Mouse (Mus musculus) granulocyte monocyte progenitor cell, adult 5-6 weeks (primary cell): ENCODE measurements around the gene Gm21761. TPM values are rescaled to one million over a fixed set of nuclear protein-coding genes. Genes with fewer than 3 reads are reported as not detected.
A peak's percentile ranks its signal among the peaks of the same experiment; 100 is the strongest.
"Not testable (repeated sequence)": the region's sequence is repeated elsewhere in the genome, so short reads cannot be mapped to it uniquely, and the experiment has no call there.

Experiments
- ATAC-seq: replicated peaks from 2 replicates; pipeline ENCODE4 v1.8.0; 2016; ENCODE audit warnings: mild to moderate bottlenecking, moderate TSS enrichment, inconsistent platforms; ENCODE audit not compliant: poor library complexity, severe bottlenecking
- total RNA-seq, 2 experiments: library from RNA; stranded (forward) in 1 of 2; stranded (reverse) in 1 of 2; fragments of 200-712, 200-1000 nt in 1 of 2; fragments of >200 nt in 1 of 2; fragmentation: Nextera tagmentation in 1 of 2; gene quantifications; 2 replicates each; pipeline ENCODE4 v1.2.3; 2014 to 2017

Gm21761 gene
- not detected in 2 replicates for total RNA-seq (2014; fragmentation: Nextera tagmentation)
- total RNA-seq (2017) = not detected in 2 replicates

DNA sequence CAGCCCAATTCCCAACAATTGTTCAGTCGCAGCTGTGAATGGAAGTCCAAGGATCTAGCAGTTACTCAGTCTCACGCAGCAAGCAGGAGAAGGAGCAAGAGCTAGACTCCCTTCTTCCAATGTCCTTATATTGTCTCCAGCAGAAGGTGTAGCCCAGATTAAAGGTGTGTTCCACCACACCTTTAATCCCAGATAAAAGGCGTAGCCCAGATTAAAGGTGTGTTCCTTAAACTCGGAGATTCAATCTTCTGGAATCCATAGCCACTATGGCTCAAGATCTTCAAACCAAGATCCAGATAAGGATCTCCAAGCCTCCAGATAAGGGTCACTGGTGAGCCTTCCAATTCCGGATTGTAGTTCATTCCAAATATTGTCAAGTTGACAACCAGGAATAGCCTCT, at the start of gene Gm21761:
Gene Gm21761, minus strand, starts transcription at position 101 of the 400 bp plus-strand sequence.
- ATAC-seq = not testable (repeated sequence)

- ATAC-seq = peak; percentile 61
Measured at GRCm38 (mm10) chr13:119969163-119969562, 40.1 kb upstream of the Gm21761 start.

- peak; percentile 34 for ATAC-seq
Measured at GRCm38 (mm10) chr13:119968193-119968592, 39.1 kb upstream of the Gm21761 start.

GRCm38 (mm10) chr13:119965968-119966367, 36.9 kb upstream of the Gm21761 start:
- ATAC-seq = not testable (repeated sequence)

DNA sequence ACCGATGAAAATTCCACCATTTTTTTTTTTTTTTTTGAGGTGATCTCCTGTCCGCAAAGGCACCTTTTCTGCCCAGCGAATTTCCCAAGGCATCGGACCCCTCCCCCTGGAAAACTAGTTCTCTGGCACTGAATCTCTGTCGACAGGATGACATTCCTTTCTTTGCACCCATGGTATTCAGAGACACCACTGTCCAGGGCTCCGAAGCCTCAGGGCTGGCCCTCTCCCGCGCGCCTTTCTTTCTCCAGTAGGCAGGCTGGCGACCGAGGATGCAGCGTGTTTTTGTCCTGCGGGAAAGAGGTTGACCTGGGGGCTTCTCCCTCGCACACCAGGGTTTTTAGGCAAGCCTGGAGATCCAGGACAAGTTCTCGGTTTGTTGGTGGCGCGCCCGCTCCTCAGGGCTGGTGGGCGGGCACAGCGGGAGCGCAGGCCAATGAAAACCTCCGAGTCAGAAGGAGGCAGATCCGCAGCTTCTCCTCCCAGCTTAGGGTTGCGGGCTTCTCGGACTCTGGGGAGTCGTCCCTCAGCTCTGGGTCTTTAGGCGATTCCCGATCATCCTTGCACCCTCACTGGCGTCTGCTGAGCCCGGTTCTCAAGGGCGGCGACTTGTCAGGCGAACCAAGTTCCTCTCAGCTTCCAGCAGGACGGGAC, 36.4 kb upstream of the Gm21761 start:
- ATAC-seq = peak; percentile 45

GRCm38 (mm10) chr13:119962856-119963255, 33.8 kb upstream of the Gm21761 start:
- ATAC-seq = peak; percentile 41

DNA sequence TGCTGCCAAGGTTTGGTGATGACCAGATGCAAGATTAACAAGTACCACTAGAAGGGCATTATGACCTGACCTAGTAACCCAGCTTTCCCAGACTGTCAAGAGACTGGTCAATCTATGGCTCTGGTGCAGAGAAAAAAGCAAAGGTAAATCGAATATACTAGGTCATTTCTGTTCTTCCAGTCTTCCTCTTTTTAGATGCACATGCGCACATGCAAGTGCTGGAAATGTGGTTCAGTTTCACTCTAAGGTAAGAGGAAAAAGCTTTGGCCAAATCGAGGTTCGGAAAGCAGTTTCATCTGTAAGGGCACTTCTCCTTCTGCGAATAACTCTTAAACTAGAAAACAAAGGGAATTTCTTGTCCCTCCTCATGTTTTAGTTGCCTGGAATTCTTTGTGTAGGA, 26.5 kb upstream of the Gm21761 start:
- peak; percentile 57 for ATAC-seq

GRCm38 (mm10) chr13:119955089-119955488, 26.0 kb upstream of the Gm21761 start:
- peak; percentile 77 for ATAC-seq

DNA sequence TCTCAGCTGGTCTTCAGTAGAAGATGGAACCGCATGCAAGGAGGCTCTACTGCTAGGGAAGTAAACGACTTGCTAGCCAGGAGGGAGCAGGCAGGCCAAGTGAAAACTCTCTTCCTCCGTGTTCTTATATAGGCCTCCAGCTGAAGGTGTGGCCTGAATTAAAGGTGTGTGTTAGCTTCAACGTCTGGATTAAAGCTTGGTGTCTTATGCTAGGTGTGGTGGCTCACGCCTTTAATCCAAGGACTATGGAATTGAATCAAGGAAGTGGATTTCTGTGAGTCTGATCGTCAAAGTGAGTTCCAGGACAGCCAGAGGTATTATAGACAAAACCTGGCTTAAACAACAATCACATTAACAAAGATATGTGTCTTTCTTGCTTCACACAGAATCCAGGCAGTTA, 21.6 kb upstream of the Gm21761 start, which contains the start of gene B020031M17Rik:
Gene B020031M17Rik, minus strand, starts transcription at position 101 of the 400 bp plus-strand sequence.
- ATAC-seq = not testable (repeated sequence)

GRCm38 (mm10) chr13:119924597-119925340, 4.3 kb downstream of the Gm21761 start:
- peak; percentile 98 for ATAC-seq

GRCm38 (mm10) chr13:119916966-119917722, 11.9 kb downstream of the Gm21761 start:
- ATAC-seq = peak; percentile 75

GRCm38 (mm10) chr13:119916449-119916848, 12.6 kb downstream of the Gm21761 start:
- ATAC-seq = peak; percentile 51

DNA sequence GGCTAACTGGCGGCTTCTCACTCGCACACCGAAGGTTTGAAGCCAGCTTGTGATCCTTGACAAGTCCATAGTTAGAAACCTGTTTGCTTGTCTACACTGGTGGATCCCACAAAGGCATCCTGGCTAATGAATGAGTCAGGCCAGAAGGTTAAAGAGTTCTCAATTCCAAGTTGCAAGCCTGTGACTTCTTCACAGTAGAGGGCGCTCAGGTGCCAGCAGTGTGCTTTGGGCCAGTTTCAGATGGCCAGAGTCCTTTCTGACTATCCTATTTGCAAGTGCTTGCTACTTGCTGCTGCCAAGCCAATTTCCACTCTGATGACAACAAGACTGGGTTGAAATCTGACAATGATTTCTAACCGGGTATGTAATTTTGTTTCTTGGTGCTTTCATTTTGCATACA, 30.5 kb downstream of the Gm21761 start:
- peak; percentile 83 for ATAC-seq

DNA sequence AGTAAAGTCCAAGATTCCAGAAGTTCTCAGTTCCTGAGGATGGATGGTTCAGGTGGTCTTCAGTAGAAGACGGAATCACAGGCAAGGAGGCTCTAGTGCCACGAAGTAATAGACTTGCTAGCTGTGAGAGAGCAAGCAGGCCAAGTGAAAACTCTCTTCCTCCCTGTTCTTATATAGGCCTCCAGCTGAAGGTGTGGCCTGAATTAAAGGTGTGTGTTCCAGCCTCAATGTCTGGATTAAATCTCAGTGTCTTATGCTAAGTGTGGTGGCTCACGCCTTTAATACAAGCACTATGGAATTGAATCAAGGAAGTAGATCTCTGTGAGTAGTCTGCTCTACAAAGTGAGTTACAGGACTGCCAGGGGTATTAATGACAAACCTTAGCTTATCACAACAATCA, 34.4 kb downstream of the Gm21761 start, which contains the start of gene Tcstv1:
Gene Tcstv1, minus strand, starts transcription at position 101 of the 400 bp plus-strand sequence.
- ATAC-seq = not testable (repeated sequence)

DNA sequence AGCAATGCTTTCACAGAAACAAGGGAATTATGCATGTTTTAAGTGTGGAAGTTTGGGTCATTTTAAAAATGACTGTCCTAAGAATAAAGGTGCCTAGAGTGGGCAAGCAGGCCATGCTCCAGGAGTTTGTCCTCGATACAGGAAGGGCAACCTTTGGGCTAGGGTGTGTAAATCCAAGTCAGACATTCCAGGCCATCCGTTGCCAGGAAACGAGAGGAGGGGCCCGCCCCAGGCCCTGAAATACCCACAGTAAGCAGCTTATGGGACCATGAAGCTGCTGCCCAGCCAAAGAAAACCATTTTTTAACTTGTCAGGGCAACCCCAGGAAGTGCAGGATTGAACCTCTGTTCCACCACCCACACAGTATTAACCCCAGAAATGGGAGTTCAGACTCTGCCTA, 42.2 kb downstream of the Gm21761 start:
- not testable (repeated sequence) for ATAC-seq

GRCm38 (mm10) chr13:119864395-119864999, 64.6 kb downstream of the Gm21761 start:
- peak; percentile 90 for ATAC-seq

- peak; percentile 86 for ATAC-seq
Measured at GRCm38 (mm10) chr13:119862399-119862798, 66.7 kb downstream of the Gm21761 start.
